Mouse (Mus musculus) heart, embryonic 11.5 days (tissue): ENCODE measurements around the gene Cass4. TPM values are rescaled to one million over a fixed set of nuclear protein-coding genes. Genes with fewer than 3 reads are reported as not detected.
A peak's percentile ranks its signal among the peaks of the same experiment; 100 is the strongest.

Source experiments
- ATAC-seq: fragments of 200-750 bp; cut with Nextera tagmentation; replicated peaks from 2 replicates; pipeline ENCODE4 v1.8.0; 2017; ENCODE audit warnings: moderate library complexity; ENCODE audit not compliant: insufficient number of reproducible peaks, low FRiP score, low TSS enrichment
- H3K27ac ChIP-seq: fragments of 300-500 bp; sonication (generic); 2 replicates; pipeline ENCODE4 v1.5.1; 2014; ENCODE audit warnings: mild to moderate bottlenecking, low read depth, low read length
- H3K27me3 ChIP-seq: fragments of 300-500 bp; sonication (generic); 2 replicates; pipeline ENCODE4 v1.6.1; 2014; ENCODE audit warnings: mild to moderate bottlenecking, low read length, mixed read lengths; ENCODE audit not compliant: control insufficient read depth, insufficient read depth
- H3K36me3 ChIP-seq: fragments of 300-500 bp; sonication (generic); 2 replicates; pipeline ENCODE4 v1.6.1; 2014; ENCODE audit warnings: mild to moderate bottlenecking, low read length, moderate library complexity, mixed read lengths; ENCODE audit not compliant: control insufficient read depth, insufficient read depth
- H3K4me1 ChIP-seq: fragments of 300-500 bp; sonication (generic); 2 replicates; pipeline ENCODE4 v1.6.1; 2014; ENCODE audit warnings: low read length; ENCODE audit not compliant: control insufficient read depth, insufficient read depth
- H3K4me2 ChIP-seq: fragments of 300-500 bp; sonication (generic); 2 replicates; pipeline ENCODE4 v1.6.1; 2014; ENCODE audit warnings: mild to moderate bottlenecking, moderate library complexity
- H3K4me3 ChIP-seq: fragments of 300-500 bp; sonication (generic); 2 replicates; pipeline ENCODE4 v1.5.1; 2014; ENCODE audit warnings: low read depth, low read length
- H3K9ac ChIP-seq: fragments of 300-500 bp; sonication (generic); 2 replicates; pipeline ENCODE4 v1.6.1; 2014; ENCODE audit warnings: mild to moderate bottlenecking, low read depth, low read length, moderate library complexity
- H3K9me3 ChIP-seq: fragments of 300-500 bp; sonication (generic); replicated peaks from 2 replicates; pipeline ENCODE4 v1.6.1; 2016; ENCODE audit warnings: low read length; ENCODE audit not compliant: control insufficient read depth
- WGBS: fragments of 180-500 bp; shearing (Covaris S2); extraction: QIAGEN DNeasy Blood & Tissue Kit; methylation state at CpG from one replicate; pipeline ENCODE4 v1.1.7; 2014; ENCODE audit not compliant: insufficient replicate concordance; 5-methylcytosine and 5-hydroxymethylcytosine counted together
- polyA plus RNA-seq: library from polyadenylated mRNA; unstranded; fragments of >200 nt; fragmentation: Nextera tagmentation; extraction: Ambion mirVana; gene quantifications from 2 replicates; pipeline ENCODE4 v1.2.1, GENCODE M21; 2014

Gene Cass4
- polyA plus RNA-seq, 1 experiment from 2014 or later: 0.89 TPM

DNA sequence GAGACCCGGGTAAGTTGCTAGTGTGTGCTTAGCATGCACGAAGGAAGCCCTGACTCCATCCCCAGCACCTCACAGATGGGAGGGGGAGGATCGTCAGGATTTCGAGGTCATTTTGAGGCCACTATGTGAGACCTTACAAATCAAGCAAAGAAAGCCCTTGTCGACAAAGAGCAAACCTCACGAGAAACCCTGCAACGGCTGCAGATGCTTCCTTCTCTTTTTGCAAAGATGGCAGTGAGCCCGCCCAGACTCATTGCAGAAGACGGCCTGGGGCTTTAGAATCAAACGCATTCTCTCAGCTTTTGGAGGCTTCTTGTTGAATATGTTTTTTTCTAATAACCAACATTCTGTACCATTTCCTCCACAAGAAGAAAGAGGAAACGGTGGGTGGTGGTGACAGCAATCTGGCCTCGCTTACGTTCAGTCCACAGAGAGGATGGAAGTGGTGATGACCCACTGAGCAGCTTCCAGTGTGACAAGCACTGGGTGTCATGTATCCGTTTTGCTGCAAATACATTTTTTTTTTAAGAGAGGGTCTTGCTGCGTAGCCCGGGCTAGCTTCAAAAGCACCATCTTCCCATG, 43.9 kb downstream of the Cass4 start:
- H3K4me1 ChIP-seq: peaks cover 13% of the 10 kb centered on the region
- WGBS: 65% methylated on average over 16 of the region's 16 CpGs
- no peaks in the 10 kb centered on the region for H3K9me3 ChIP-seq
- ATAC-seq: no peak
- H3K27ac ChIP-seq: no peak overlapping the region
- no peaks in the 10 kb centered on the region for H3K36me3 ChIP-seq
- H3K27me3 ChIP-seq: 0 out of 2 replicates have a peak, but pooled peaks cover 2% of the 10 kb centered on the region
- H3K4me3 ChIP-seq: no peak overlapping the region
- H3K4me2 ChIP-seq: no peak overlapping the region
- no peak overlapping the region for H3K9ac ChIP-seq

DNA sequence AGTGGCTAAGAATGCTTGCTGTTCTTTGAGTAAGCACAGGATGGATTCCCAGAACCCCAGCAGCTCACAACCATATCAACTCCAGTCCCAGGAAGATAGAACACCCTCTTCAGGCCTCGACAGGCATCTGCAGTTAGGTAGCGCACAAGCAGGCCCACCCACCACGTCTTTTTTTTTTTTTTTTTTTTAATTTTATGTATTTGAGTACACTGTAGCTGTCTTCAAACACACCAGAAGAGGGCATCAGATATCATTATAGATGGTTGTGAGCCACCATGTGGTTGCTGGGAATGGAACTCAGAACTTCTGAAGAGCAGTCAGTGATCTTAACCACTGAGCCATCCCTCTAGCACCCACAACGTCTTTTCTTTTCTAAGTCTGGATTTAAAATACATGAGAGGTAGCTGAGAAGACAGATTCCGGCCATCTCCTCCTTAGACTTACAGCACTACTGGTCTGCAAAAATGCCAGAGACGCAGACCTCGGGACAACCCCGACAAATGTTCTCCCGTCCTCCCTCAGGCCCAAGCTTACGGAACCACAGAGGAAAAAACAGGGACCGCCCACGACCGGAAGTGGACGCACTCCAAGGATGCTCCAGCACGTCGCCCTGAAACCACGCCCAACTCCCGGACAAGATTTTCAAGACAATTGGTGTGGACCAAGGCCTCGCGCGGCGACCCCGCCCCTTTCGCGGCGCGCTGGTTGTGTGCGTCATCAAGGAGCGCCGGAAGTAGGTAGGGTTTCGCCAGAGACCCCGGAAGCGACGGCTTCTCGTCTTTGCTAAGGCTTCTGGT, 46.4 kb downstream of the Cass4 start, which contains the start of gene Rtf2:
Gene Rtf2 (plus strand): TSS at position 714 of the 797 bp plus-strand sequence.
- no peaks in the 10 kb centered on the region for H3K9me3 ChIP-seq
- peak within 1 kb of the TSS; percentile 54; the same call in 1 of the 2 replicates for H3K27ac ChIP-seq
- H3K4me3 ChIP-seq: peak within 1 kb of the TSS; percentile 88
- peak; percentile 93 for ATAC-seq
- 2% methylated on average over 35 of the region's 35 CpGs for WGBS
- no peaks in the 10 kb centered on the region for H3K27me3 ChIP-seq
- peak within 1 kb of the TSS; percentile 93 for H3K4me2 ChIP-seq
- peaks cover 13% of the 10 kb centered on the region for H3K4me1 ChIP-seq
- H3K9ac ChIP-seq: peak within 1 kb of the TSS; percentile 77
- no peaks in the 10 kb centered on the region for H3K36me3 ChIP-seq

DNA sequence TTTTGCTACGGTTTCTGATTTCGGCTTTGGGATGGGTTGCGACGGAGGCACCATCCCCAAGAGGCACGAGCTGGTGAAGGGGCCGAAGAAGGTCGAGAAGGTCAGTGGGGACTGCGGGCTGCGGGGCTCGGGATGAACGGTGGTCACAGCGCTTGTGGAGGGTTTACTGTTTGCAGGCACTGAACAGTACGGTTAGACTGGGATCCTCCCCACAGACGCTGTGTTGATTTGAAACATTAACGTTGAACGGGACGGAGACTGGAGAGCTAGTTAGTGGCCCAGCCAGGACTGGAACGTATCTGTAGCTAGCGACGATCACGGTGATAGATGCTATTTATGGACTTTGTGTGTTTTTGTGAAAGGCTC, 47.0 kb downstream of the Cass4 start:
- peak; percentile 21; the same call in 1 of the 2 replicates for ATAC-seq
- H3K9ac ChIP-seq: peak overlapping the region; percentile 77
- H3K4me2 ChIP-seq: peak overlapping the region; percentile 93
- WGBS: under 1% methylated on average over 21 of the region's 21 CpGs
- H3K27ac ChIP-seq: no peak overlapping the region
- H3K36me3 ChIP-seq: no peaks in the 10 kb centered on the region
- no peaks in the 10 kb centered on the region for H3K27me3 ChIP-seq
- peaks cover 13% of the 10 kb centered on the region for H3K4me1 ChIP-seq
- H3K9me3 ChIP-seq: no peaks in the 10 kb centered on the region
- H3K4me3 ChIP-seq: peak overlapping the region; percentile 88

DNA sequence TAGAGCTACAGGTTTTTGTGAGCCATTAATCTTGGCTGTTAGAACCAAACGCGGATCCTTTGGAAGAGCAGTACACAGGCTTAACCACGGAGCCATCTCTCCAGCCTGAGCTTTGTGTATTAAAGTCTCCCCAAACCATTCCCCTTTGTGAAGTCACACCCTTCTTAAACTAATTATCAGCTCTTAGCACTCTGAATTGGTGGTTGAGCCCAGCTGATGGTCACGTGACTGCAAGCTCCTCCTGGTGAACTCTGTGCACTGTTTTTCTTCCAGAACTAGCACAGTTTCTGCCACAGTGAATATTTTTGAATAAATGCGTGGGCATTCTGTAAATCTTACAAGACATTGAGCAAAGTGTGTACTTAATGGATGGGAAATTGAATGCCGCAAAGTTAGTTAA, 47.6 kb downstream of the Cass4 start:
- WGBS: 30% methylated on average over 6 of the region's 6 CpGs
- Histone ChIP-seq H3K27ac (no peak overlapping the region), H3K4me1 (peaks cover 13% of the 10 kb centered on the region), H3K4me3 (peak overlapping the region; percentile 88), H3K36me3 (peaks cover 3% of the 10 kb centered on the region), H3K9me3 (no peaks in the 10 kb centered on the region), H3K27me3 (no peaks in the 10 kb centered on the region), H3K9ac (peak overlapping the region; percentile 77), H3K4me2 (peak overlapping the region; percentile 93)
- no peak for ATAC-seq

DNA sequence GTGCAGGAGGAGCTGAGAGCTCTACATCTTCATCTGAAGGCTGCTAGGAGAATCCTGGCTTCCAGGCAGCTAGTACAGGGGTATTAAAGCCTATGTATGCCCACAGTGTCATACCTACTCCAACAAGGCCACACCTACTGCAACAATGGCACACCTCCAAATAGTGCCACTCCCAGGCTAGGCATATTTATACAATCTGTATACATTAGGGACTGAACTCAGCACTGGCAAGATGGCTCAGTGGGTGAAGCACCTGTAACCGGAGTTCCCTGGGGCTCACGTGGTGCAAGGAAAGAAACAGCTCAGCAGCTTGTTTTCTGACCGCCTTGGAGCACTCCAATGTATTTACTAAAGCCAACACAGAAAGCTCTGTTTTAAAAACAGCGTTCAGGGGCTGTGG, 52.0 kb downstream of the Cass4 start:
- Histone ChIP-seq H3K27me3 (no peaks in the 10 kb centered on the region), H3K4me2 (no peak overlapping the region), H3K36me3 (peaks cover 24% of the 10 kb centered on the region), H3K9ac (no peak overlapping the region), H3K9me3 (no peaks in the 10 kb centered on the region), H3K27ac (no peak overlapping the region), H3K4me3 (no peak overlapping the region), H3K4me1 (peaks cover 8% of the 10 kb centered on the region)
- 87% methylated on average over 4 of the region's 4 CpGs for WGBS
- no peak for ATAC-seq

DNA sequence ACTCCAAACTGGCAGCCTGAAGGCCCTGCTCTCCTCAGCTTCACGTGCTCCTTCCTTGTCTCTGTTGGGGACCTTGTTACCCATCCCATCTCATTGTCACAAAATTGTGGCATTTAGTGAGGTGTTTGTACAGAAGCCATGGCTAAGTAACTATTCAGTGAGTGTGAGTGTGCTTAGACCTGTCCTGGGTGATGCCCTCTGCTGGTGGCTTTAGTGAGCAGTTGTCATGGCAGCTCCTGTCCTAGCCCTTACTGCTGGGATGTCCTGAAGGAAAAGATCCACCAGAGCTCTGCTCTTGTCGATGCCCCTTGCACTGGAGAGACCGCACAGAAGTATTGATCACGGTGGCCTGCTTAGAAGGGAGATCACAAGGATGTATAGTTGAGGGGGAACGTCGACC, 53.7 kb downstream of the Cass4 start:
- H3K36me3 ChIP-seq: peaks cover 24% of the 10 kb centered on the region
- H3K4me3 ChIP-seq: no peak overlapping the region
- no peaks in the 10 kb centered on the region for H3K9me3 ChIP-seq
- no peak overlapping the region for H3K9ac ChIP-seq
- H3K27ac ChIP-seq: no peak overlapping the region
- H3K4me2 ChIP-seq: no peak overlapping the region
- no peak for ATAC-seq
- H3K27me3 ChIP-seq: no peaks in the 10 kb centered on the region
- H3K4me1 ChIP-seq: no peaks in the 10 kb centered on the region
- whole genome bisulfite sequencing: 82% methylated on average over 6 of the region's 6 CpGs

DNA sequence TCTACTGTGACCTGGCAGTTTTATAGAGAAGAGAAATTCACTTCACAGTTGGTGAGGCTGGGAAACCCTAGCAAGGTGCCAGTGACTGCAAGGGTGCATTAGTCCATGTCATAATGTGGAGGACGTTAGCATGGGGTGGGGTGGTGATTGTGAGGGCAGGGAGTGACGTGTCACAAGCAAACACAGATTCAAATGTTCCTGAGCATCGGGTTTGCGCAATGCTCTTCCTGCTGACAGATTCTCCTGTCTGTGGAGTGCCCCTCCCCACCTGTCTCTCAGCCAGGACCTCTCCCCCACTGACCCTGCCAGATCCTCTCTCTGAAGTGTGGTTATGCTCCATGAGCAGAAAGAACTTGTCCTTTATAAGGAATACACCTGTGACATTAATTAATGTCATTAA, 54.7 kb downstream of the Cass4 start:
- Histone ChIP-seq H3K36me3 (peaks cover 31% of the 10 kb centered on the region), H3K4me1 (no peaks in the 10 kb centered on the region), H3K4me2 (no peak overlapping the region), H3K27me3 (no peaks in the 10 kb centered on the region), H3K9me3 (no peaks in the 10 kb centered on the region), H3K4me3 (no peak overlapping the region), H3K9ac (no peak overlapping the region), H3K27ac (no peak overlapping the region)
- ATAC-seq: no peak
- 88% methylated on average over 4 of the region's 4 CpGs for WGBS

DNA sequence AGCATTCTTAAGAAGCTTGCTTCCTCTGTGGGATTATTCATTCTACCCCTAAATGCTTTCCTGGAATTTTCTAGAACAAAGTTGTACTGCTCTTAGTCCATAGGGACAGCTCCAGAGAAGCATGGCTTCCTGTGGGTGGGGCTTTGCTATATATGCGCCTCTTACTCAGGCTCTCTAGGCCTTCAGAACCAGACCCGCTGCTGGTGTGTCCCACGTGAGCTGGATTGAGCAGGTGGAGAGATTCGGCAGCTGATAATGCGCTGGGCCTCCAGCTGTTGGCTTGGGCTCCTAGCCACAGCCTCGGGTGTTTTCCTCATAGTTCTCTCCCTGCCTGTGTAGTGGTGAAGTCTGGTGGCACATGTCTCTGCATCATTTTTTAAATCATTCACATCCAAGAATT, 57.0 kb downstream of the Cass4 start:
- Histone ChIP-seq H3K27ac (no peak overlapping the region), H3K9ac (no peak overlapping the region), H3K9me3 (no peaks in the 10 kb centered on the region), H3K4me1 (no peaks in the 10 kb centered on the region), H3K36me3 (peaks cover 31% of the 10 kb centered on the region), H3K4me2 (no peak overlapping the region), H3K27me3 (no peaks in the 10 kb centered on the region), H3K4me3 (no peak overlapping the region)
- no peak for ATAC-seq
- 85% methylated on average over 6 of the region's 6 CpGs for WGBS
